Mouse (Mus musculus): ENCODE data around the gene Ptprd. TPM values are rescaled to one million over a fixed set of nuclear protein-coding genes. Genes with fewer than 3 reads are reported as not detected.

Gene Ptprd
- total RNA-seq, 1 experiment: 1.3 TPM

GRCm38 (mm10) chr4:76073286-76073685 lies 2138.5 kb downstream of the Ptprd start:
- no peak overlapping the region for H3K9ac ChIP-seq (ENCODE audit: insufficient read depth, low read depth, low read length, poor library complexity, severe bottlenecking)
- DNase-seq (ENCODE audit: low read depth, low spot score): no peak
- no peak overlapping the region for H3K4me3 ChIP-seq (ENCODE audit: insufficient read depth in 1 of 2, low read depth in 1 of 2, low read length in 2 of 2, poor library complexity in 1 of 2, severe bottlenecking in 1 of 2)
- in situ Hi-C loops (cut with MboI; ENCODE audit: low sequenced_read_pairs in 2 of 2, unreplicated experiment in 2 of 2): no loop called here
- no peak overlapping the region for H3K27ac ChIP-seq (ENCODE audit: insufficient read depth, low read depth, low read length, poor library complexity, severe bottlenecking)
- no peaks in the 10 kb centered on the region for H3K4me1 ChIP-seq (ENCODE audit: control insufficient read depth in 2 of 2, insufficient read depth in 2 of 2, low read length in 2 of 2, poor library complexity in 1 of 2)
- TF ChIP-seq ZNF384 (IDR thresholded peaks at IDR 0.05; ENCODE audit: low read depth, low read length): no peak
- no peak for TF ChIP-seq CHD2 (IDR thresholded peaks at IDR 0.05; ENCODE audit: low read depth, low read length)
- TF ChIP-seq ZC3H11A (IDR thresholded peaks at IDR 0.05; ENCODE audit: borderline replicate concordance, low read depth, low read length): no peak
- no peak for TF ChIP-seq MAFK (IDR thresholded peaks at IDR 0.05; ENCODE audit: insufficient read depth, low read depth, low read length)
- no peak for TF ChIP-seq HCFC1 (IDR thresholded peaks at IDR 0.05; ENCODE audit: borderline replicate concordance, insufficient read depth, low read length)
- H3K9me3 ChIP-seq (ENCODE audit: control insufficient read depth, insufficient read depth, low read depth, low read length): no peaks in the 10 kb centered on the region
- H3K36me3 ChIP-seq (ENCODE audit: control insufficient read depth, insufficient read depth, low read length, poor library complexity, severe bottlenecking): no peaks in the 10 kb centered on the region

DNA sequence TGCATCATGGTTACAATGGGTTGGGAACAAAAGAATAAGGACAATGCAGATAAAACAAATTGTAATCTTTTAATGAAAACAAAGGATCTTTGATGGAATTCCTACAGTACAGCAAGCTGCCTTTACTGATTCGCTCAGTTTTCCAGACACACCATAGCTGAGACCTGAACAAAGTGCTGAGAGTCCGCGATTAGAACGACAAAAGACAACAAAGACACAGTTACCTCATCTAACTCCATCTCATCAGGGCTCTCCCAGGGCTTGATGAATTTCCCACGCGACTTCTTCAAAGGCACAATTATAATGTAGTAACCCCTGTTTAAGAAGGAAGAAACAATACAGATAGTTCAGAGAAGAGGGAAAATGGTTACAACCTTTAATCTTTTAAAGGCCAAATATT lies 2140.0 kb downstream of the Ptprd start:
- Histone ChIP-seq H3K4me3 (ENCODE audit: insufficient read depth in 1 of 2, low read depth in 1 of 2, low read length in 2 of 2, poor library complexity in 1 of 2, severe bottlenecking in 1 of 2) (no peak overlapping the region), H3K4me1 (ENCODE audit: control insufficient read depth in 2 of 2, insufficient read depth in 2 of 2, low read length in 2 of 2, poor library complexity in 1 of 2) (no peaks in the 10 kb centered on the region), H3K9ac (ENCODE audit: insufficient read depth, low read depth, low read length, poor library complexity, severe bottlenecking) (no peak overlapping the region), H3K36me3 (ENCODE audit: control insufficient read depth, insufficient read depth, low read length, poor library complexity, severe bottlenecking) (no peaks in the 10 kb centered on the region), H3K27ac (ENCODE audit: insufficient read depth, low read depth, low read length, poor library complexity, severe bottlenecking) (no peak overlapping the region), H3K9me3 (ENCODE audit: control insufficient read depth, insufficient read depth, low read depth, low read length) (no peaks in the 10 kb centered on the region)
- in situ Hi-C loops (cut with MboI; ENCODE audit: low sequenced_read_pairs in 2 of 2, unreplicated experiment in 2 of 2): no loop called here
- no peak for TF ChIP-seq ZC3H11A (IDR thresholded peaks at IDR 0.05; ENCODE audit: borderline replicate concordance, low read depth, low read length)
- TF ChIP-seq HCFC1 (IDR thresholded peaks at IDR 0.05; ENCODE audit: borderline replicate concordance, insufficient read depth, low read length): no peak
- TF ChIP-seq ZNF384 (IDR thresholded peaks at IDR 0.05; ENCODE audit: low read depth, low read length): no peak
- no peak for TF ChIP-seq CHD2 (IDR thresholded peaks at IDR 0.05; ENCODE audit: low read depth, low read length)
- no peak for TF ChIP-seq MAFK (IDR thresholded peaks at IDR 0.05; ENCODE audit: insufficient read depth, low read depth, low read length)
- peak; percentile 62 for DNase-seq (ENCODE audit: low read depth, low spot score)

GRCm38 (mm10) chr4:76056836-76057235 lies 2154.9 kb downstream of the Ptprd start:
- TF ChIP-seq CHD2 (IDR thresholded peaks at IDR 0.05; ENCODE audit: low read depth, low read length): no peak
- no peak for TF ChIP-seq MAFK (IDR thresholded peaks at IDR 0.05; ENCODE audit: insufficient read depth, low read depth, low read length)
- no peak for TF ChIP-seq ZC3H11A (IDR thresholded peaks at IDR 0.05; ENCODE audit: borderline replicate concordance, low read depth, low read length)
- no peak for TF ChIP-seq ZNF384 (IDR thresholded peaks at IDR 0.05; ENCODE audit: low read depth, low read length)
- TF ChIP-seq HCFC1 (IDR thresholded peaks at IDR 0.05; ENCODE audit: borderline replicate concordance, insufficient read depth, low read length): no peak
- in situ Hi-C loops (cut with MboI; ENCODE audit: low sequenced_read_pairs in 2 of 2, unreplicated experiment in 2 of 2): no loop called here
- no peak for DNase-seq (ENCODE audit: low read depth, low spot score)

DNA sequence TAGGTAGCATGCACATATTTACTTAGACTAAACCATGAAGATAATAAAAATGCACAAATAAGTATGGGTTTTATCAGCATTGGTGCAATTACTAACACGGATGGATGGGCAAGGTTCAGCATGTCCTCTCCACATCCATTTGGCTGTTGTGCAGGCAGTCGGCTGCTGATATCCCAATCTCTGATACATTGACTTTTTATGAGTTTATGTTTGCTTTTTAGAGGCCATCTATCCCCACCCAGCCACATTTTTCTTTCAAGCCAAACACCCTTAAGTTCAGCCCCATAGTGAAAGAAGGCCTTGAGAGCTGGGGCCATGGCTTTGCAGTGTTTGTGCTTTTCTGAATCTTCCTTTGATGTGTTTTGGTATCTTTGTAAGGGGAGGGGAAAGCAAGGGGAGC lies 2166.1 kb downstream of the Ptprd start:
- no peak overlapping the region for H3K27ac ChIP-seq (ENCODE audit: insufficient read depth, low read depth, low read length, poor library complexity, severe bottlenecking)

More at GRCm38 (mm10) chr4:76056836-76057235, 2154.9 kb downstream of the Ptprd start:
- Histone ChIP-seq H3K9me3 (ENCODE audit: control insufficient read depth, insufficient read depth, low read depth, low read length) (no peaks in the 10 kb centered on the region), H3K4me3 (ENCODE audit: insufficient read depth in 1 of 2, low read depth in 1 of 2, low read length in 2 of 2, poor library complexity in 1 of 2, severe bottlenecking in 1 of 2) (no peak overlapping the region), H3K9ac (ENCODE audit: insufficient read depth, low read depth, low read length, poor library complexity, severe bottlenecking) (no peak overlapping the region), H3K27ac (ENCODE audit: insufficient read depth, low read depth, low read length, poor library complexity, severe bottlenecking) (no peak overlapping the region), H3K4me1 (ENCODE audit: control insufficient read depth in 2 of 2, insufficient read depth in 2 of 2, low read length in 2 of 2, poor library complexity in 1 of 2) (no peaks in the 10 kb centered on the region), H3K36me3 (ENCODE audit: control insufficient read depth, insufficient read depth, low read length, poor library complexity, severe bottlenecking) (no peaks in the 10 kb centered on the region)

More for the DNA sequence above, 2166.1 kb downstream of the Ptprd start:
- TF ChIP-seq HCFC1 (IDR thresholded peaks at IDR 0.05; ENCODE audit: borderline replicate concordance, insufficient read depth, low read length) (no peak), ZNF384 (IDR thresholded peaks at IDR 0.05; ENCODE audit: low read depth, low read length) (no peak), MAFK (IDR thresholded peaks at IDR 0.05; ENCODE audit: insufficient read depth, low read depth, low read length) (no peak), CHD2 (IDR thresholded peaks at IDR 0.05; ENCODE audit: low read depth, low read length) (no peak), ZC3H11A (IDR thresholded peaks at IDR 0.05; ENCODE audit: borderline replicate concordance, low read depth, low read length) (no peak)
- H3K9ac ChIP-seq (ENCODE audit: insufficient read depth, low read depth, low read length, poor library complexity, severe bottlenecking): no peak overlapping the region
- no peak for DNase-seq (ENCODE audit: low read depth, low spot score)
- H3K4me1 ChIP-seq (ENCODE audit: control insufficient read depth in 2 of 2, insufficient read depth in 2 of 2, low read length in 2 of 2, poor library complexity in 1 of 2): no peaks in the 10 kb centered on the region
- no peaks in the 10 kb centered on the region for H3K9me3 ChIP-seq (ENCODE audit: control insufficient read depth, insufficient read depth, low read depth, low read length)
- H3K36me3 ChIP-seq (ENCODE audit: control insufficient read depth, insufficient read depth, low read length, poor library complexity, severe bottlenecking): no peaks in the 10 kb centered on the region
- H3K4me3 ChIP-seq (ENCODE audit: insufficient read depth in 1 of 2, low read depth in 1 of 2, low read length in 2 of 2, poor library complexity in 1 of 2, severe bottlenecking in 1 of 2): no peak overlapping the region
- in situ Hi-C loops (cut with MboI; ENCODE audit: low sequenced_read_pairs in 2 of 2, unreplicated experiment in 2 of 2): loop anchor here (25.0 kb wide), 1 partner anchor 333 kb away; no protein-coding TSS in a partner anchor
